Mouse (Mus musculus) MEL (cell line): ENCODE data around the gene Kif26b. TPM values are rescaled to one million over a fixed set of nuclear protein-coding genes. Genes with fewer than 3 reads are reported as not detected.

Experiments
- DNase-seq: peaks from one replicate; pipeline ENCODE4 v3.0.0; 2011; ENCODE audit warnings: low read depth, low spot score
- H3K27ac ChIP-seq: 2 replicates; pipeline ENCODE4 v1.5.1; 2012; ENCODE audit warnings: low read depth, mild to moderate bottlenecking, control low read depth, low read length, moderate library complexity; ENCODE audit not compliant: control insufficient read depth
- H3K27me3 ChIP-seq, 2 experiments: fragments of 150-350 bp in 1 of 2; sonication (generic) in 1 of 2; 2 replicates each; pipeline ENCODE4 v1.6.1; 2012; ENCODE audit warnings: low read length in 2 of 2, mild to moderate bottlenecking in 2 of 2, improper control_type of control experiment in 1 of 2, moderate library complexity in 1 of 2; ENCODE audit not compliant: insufficient read depth in 2 of 2, control insufficient read depth in 1 of 2
- H3K36me3 ChIP-seq, 2 experiments: 2 replicates each; pipeline ENCODE4 v1.6.1; 2012 to 2014; ENCODE audit warnings: low read length in 2 of 2, improper control_type of control experiment in 1 of 2, inconsistent platforms in 1 of 2, mild to moderate bottlenecking in 1 of 2; ENCODE audit not compliant: insufficient read depth in 2 of 2, control insufficient read depth in 1 of 2
- H3K4me1 ChIP-seq, 2 experiments: fragments of 150-350 bp in 1 of 2; sonication (generic) in 1 of 2; 2 replicates each; pipeline ENCODE4 v1.6.1; 2012; ENCODE audit warnings: low read length in 2 of 2, improper control_type of control experiment in 1 of 2, mild to moderate bottlenecking in 1 of 2; ENCODE audit not compliant: insufficient read depth in 2 of 2, control insufficient read depth in 1 of 2
- H3K4me3 ChIP-seq, 2 experiments: fragments of 150-350 bp in 1 of 2; sonication (generic) in 1 of 2; 2 replicates each; pipeline ENCODE4 v1.5.1; 2012; ENCODE audit warnings: low read depth in 2 of 2, low read length in 2 of 2, mild to moderate bottlenecking in 2 of 2, moderate library complexity in 2 of 2, control low read depth in 1 of 2, improper control_type of control experiment in 1 of 2; ENCODE audit not compliant: control insufficient read depth in 1 of 2, insufficient read depth in 1 of 2
- H3K79me2 ChIP-seq: 2 replicates; pipeline ENCODE4 v1.6.1; 2012; ENCODE audit warnings: mild to moderate bottlenecking, low read length, moderate library complexity; ENCODE audit not compliant: control insufficient read depth, poor library complexity, insufficient read depth
- H3K9ac ChIP-seq: 2 replicates; pipeline ENCODE4 v1.6.1; 2012; ENCODE audit warnings: low read depth, mild to moderate bottlenecking, control low read depth, low read length, moderate library complexity; ENCODE audit not compliant: control insufficient read depth, poor library complexity, severe bottlenecking
- H3K9me3 ChIP-seq: fragments of 150-350 bp; sonication (generic); replicated peaks from 2 replicates; pipeline ENCODE4 v1.6.1; 2012; ENCODE audit warnings: mild to moderate bottlenecking, low read length, improper control_type of control experiment, moderate library complexity; ENCODE audit not compliant: insufficient read depth
- CHD1 ChIP-seq: IDR thresholded peaks from 2 replicates; pipeline ENCODE4 v1.6.1; 2012; ENCODE audit warnings: low read depth, mild to moderate bottlenecking, inconsistent platforms, low read length, improper control_type of control experiment
- ELF1 ChIP-seq: IDR thresholded peaks from 2 replicates; pipeline ENCODE4 v1.6.1; 2014; ENCODE audit warnings: low read depth, mild to moderate bottlenecking, inconsistent platforms, low read length, improper control_type of control experiment, moderate library complexity
- EP300 ChIP-seq, 2 experiments: IDR thresholded peaks; 2 replicates each; pipeline ENCODE4 v1.6.1; 2011; ENCODE audit warnings: improper control_type of control experiment in 2 of 2, low read length in 2 of 2, low read depth in 1 of 2, mild to moderate bottlenecking in 1 of 2
- ETS1 ChIP-seq: IDR thresholded peaks from 2 replicates; pipeline ENCODE4 v1.6.1; 2012; ENCODE audit warnings: low read depth, mild to moderate bottlenecking, inconsistent platforms, low read length, improper control_type of control experiment, moderate library complexity
- GABPA ChIP-seq: IDR thresholded peaks from 2 replicates; pipeline ENCODE4 v1.6.1; 2012; ENCODE audit warnings: low read depth, mild to moderate bottlenecking, inconsistent platforms, low read length, improper control_type of control experiment, moderate library complexity
- GATA1 ChIP-seq: IDR thresholded peaks from 2 replicates; pipeline ENCODE4 v1.6.1; 2011; ENCODE audit warnings: low read depth, low read length, improper control_type of control experiment
- HCFC1 ChIP-seq: IDR thresholded peaks from 2 replicates; pipeline ENCODE4 v1.6.1; 2012; ENCODE audit warnings: low read depth, mild to moderate bottlenecking, inconsistent platforms, low read length, improper control_type of control experiment, moderate library complexity
- JUND ChIP-seq: IDR thresholded peaks from 2 replicates; pipeline ENCODE4 v1.6.1; 2011; ENCODE audit warnings: low read depth, mild to moderate bottlenecking, improper control_type of control experiment, low read length
- KAT2A ChIP-seq: conservative IDR thresholded peaks from 2 replicates; pipeline ENCODE4 v1.6.1; 2012; ENCODE audit warnings: low read depth, low read length, improper control_type of control experiment, inconsistent platforms
- MEF2A ChIP-seq: IDR thresholded peaks from 2 replicates; pipeline ENCODE4 v1.6.1; 2014; ENCODE audit warnings: low read depth, mild to moderate bottlenecking, inconsistent platforms, low read length, improper control_type of control experiment; ENCODE audit not compliant: poor library complexity, insufficient replicate concordance, severe bottlenecking; ENCODE audit errors: extremely low read depth
- MYB ChIP-seq: IDR thresholded peaks from 2 replicates; pipeline ENCODE4 v1.6.1; 2011; ENCODE audit warnings: mild to moderate bottlenecking, low read depth, low read length, improper control_type of control experiment
- NRF1 ChIP-seq: IDR thresholded peaks from 2 replicates; pipeline ENCODE4 v1.6.1; 2014; ENCODE audit warnings: low read depth, mild to moderate bottlenecking, inconsistent platforms, low read length, improper control_type of control experiment, moderate library complexity; ENCODE audit not compliant: poor library complexity, insufficient read depth, severe bottlenecking
- POLR2A ChIP-seq, 2 experiments: IDR thresholded peaks; 2 replicates each; pipeline ENCODE4 v1.6.1; 2011 to 2012; ENCODE audit warnings: low read length in 2 of 2, mild to moderate bottlenecking in 2 of 2, control low read depth in 1 of 2, improper control_type of control experiment in 1 of 2, low read depth in 1 of 2, moderate library complexity in 1 of 2; ENCODE audit not compliant: control insufficient read depth in 1 of 2, insufficient read depth in 1 of 2, poor library complexity in 1 of 2
- POLR2AphosphoS2 ChIP-seq: IDR thresholded peaks from 2 replicates; pipeline ENCODE4 v1.6.1; 2011; ENCODE audit warnings: low read length, improper control_type of control experiment
- RCOR1 ChIP-seq: IDR thresholded peaks from 2 replicates; pipeline ENCODE4 v1.6.1; 2012; ENCODE audit warnings: low read depth, mild to moderate bottlenecking, inconsistent platforms, low read length, improper control_type of control experiment
- SIN3A ChIP-seq: IDR thresholded peaks from 2 replicates; pipeline ENCODE4 v1.6.1; 2012; ENCODE audit warnings: low read length, improper control_type of control experiment, inconsistent platforms
- SMC3 ChIP-seq: IDR thresholded peaks from 2 replicates; pipeline ENCODE4 v1.6.1; 2011; ENCODE audit warnings: low read depth, low read length, improper control_type of control experiment
- TBP ChIP-seq: IDR thresholded peaks from 2 replicates; pipeline ENCODE4 v1.8.0; 2011; ENCODE audit warnings: low read depth, low read length, improper control_type of control experiment
- TCF12 ChIP-seq: IDR thresholded peaks from 2 replicates; pipeline ENCODE4 v1.6.1; 2014; ENCODE audit warnings: low read depth, mild to moderate bottlenecking, inconsistent platforms, low read length, improper control_type of control experiment, moderate library complexity
- UBTF ChIP-seq: IDR thresholded peaks from 2 replicates; pipeline ENCODE4 v1.6.1; 2012; ENCODE audit warnings: low read depth, mild to moderate bottlenecking, inconsistent platforms, low read length, improper control_type of control experiment, moderate library complexity, borderline replicate concordance; ENCODE audit not compliant: insufficient read depth
- USF2 ChIP-seq, 2 experiments: IDR thresholded peaks; 2 replicates each; pipeline ENCODE4 v1.6.1; 2011 to 2012; ENCODE audit warnings: improper control_type of control experiment in 2 of 2, low read length in 2 of 2, borderline replicate concordance in 1 of 2, inconsistent platforms in 1 of 2, low read depth in 1 of 2, mild to moderate bottlenecking in 1 of 2; ENCODE audit not compliant: insufficient read depth in 1 of 2
- ZC3H11A ChIP-seq: IDR thresholded peaks from 2 replicates; pipeline ENCODE4 v1.6.1; 2012; ENCODE audit warnings: low read depth, mild to moderate bottlenecking, inconsistent platforms, low read length, improper control_type of control experiment
- ZMIZ1 ChIP-seq: IDR thresholded peaks from 2 replicates; pipeline ENCODE4 v1.6.1; 2012; ENCODE audit warnings: low read depth, mild to moderate bottlenecking, inconsistent platforms, low read length, improper control_type of control experiment, moderate library complexity
- polyA plus RNA-seq, 2 experiments: library from polyadenylated mRNA; stranded (reverse) in 1 of 2; unstranded in 1 of 2; fragments of >175 nt in 1 of 2; fragments of >200 nt in 1 of 2; gene quantifications; 2 replicates each; pipeline versions ENCODE4 v1.2.1 to v1.2.4; 2012; ENCODE audit warnings: low replicate concordance in 2 of 2, low read depth in 1 of 2; ENCODE audit not compliant: insufficient read length in 2 of 2, insufficient read depth in 1 of 2, missing spikeins in 1 of 2
- total RNA-seq: library from RNA; depleted of rRNA; stranded (reverse); fragments of 300-350 nt; gene quantifications from 2 replicates; pipeline ENCODE4 v1.2.3, GENCODE M21; 2012

The Kif26b gene
- total and polyA plus RNA-seq, 3 experiments: 0.08 to 0.50 TPM; not detected in 1

- H3K36me3 ChIP-seq: peaks cover 0 to 36% of the 10 kb centered on the region in 2 experiments; a peak in 2 of 4 replicates
- no peaks in the 10 kb centered on the region for H3K9me3 ChIP-seq
- H3K27ac ChIP-seq: peak overlapping the region; percentile 93
- peak; percentile 76 for DNase-seq
- no peak overlapping the region for H3K4me3 ChIP-seq
- H3K4me1 ChIP-seq: peaks cover 26 to 47% of the 10 kb centered on the region in 2 experiments
- peak overlapping the region; percentile 61 for H3K9ac ChIP-seq
- TF ChIP-seq TCF12 (peak; percentile 83), NRF1 (no peak), SIN3A (peak; percentile 57; the same call in 1 of the 2 replicates), MYB (peak; percentile 94), GABPA (no peak), MEF2A (no peak), ZC3H11A (no peak), CHD1 (no peak), RCOR1 (0 out of 2 replicates have a peak, but pooled peaks have one; percentile 30), EP300 (IDR thresholded peaks at IDR 0.05; ENCODE audit: low read depth in 1 of 2, low read length in 2 of 2) (peak; percentile 88 to 95), ZMIZ1 (no peak), ELF1 (no peak), USF2 (IDR thresholded peaks at IDR 0.05; ENCODE audit: borderline replicate concordance in 1 of 2, insufficient read depth in 1 of 2, low read depth in 1 of 2, low read length in 2 of 2) (no peak), KAT2A (no peak), POLR2A (IDR thresholded peaks at IDR 0.05; ENCODE audit: control insufficient read depth in 1 of 2, insufficient read depth in 1 of 2, low read depth in 1 of 2, low read length in 2 of 2, poor library complexity in 1 of 2) (peak in 1 of 2 experiments; percentile 45; a peak in 1 of 4 replicates), HCFC1 (no peak), POLR2AphosphoS2 (no peak), JUND (no peak), GATA1 (peak; percentile 83), SMC3 (no peak), ETS1 (peak; percentile 80), TBP (peak; percentile 78), UBTF (no peak)
- no peaks in the 10 kb centered on the region for H3K27me3 ChIP-seq
- no peaks in the 10 kb centered on the region for H3K79me2 ChIP-seq
Measured at GRCm38 (mm10) chr1:178684991-178685680, 156.2 kb downstream of the Kif26b start.
